Mouse (Mus musculus) heart, embryonic 13.5 days (tissue): ENCODE measurements around the gene Gm10318. TPM values are rescaled to one million over a fixed set of nuclear protein-coding genes. Genes with fewer than 3 reads are reported as not detected.

Experiments
- ATAC-seq: fragments of 200-750 bp; cut with Nextera tagmentation; 2 replicates; pipeline ENCODE4 v1.8.0; 2017; ENCODE audit warnings: moderate TSS enrichment; ENCODE audit not compliant: insufficient number of reproducible peaks, low FRiP score, low TSS enrichment; ENCODE audit errors: extremely low read depth
- H3K27ac ChIP-seq: fragments of 300-500 bp; sonication (generic); replicated peaks from 2 replicates; pipeline ENCODE4 v1.5.1; 2015; ENCODE audit warnings: moderate library complexity, mild to moderate bottlenecking, inconsistent platforms
- H3K27me3 ChIP-seq: fragments of 300-500 bp; sonication (generic); replicated peaks from 2 replicates; pipeline ENCODE4 v1.6.1; 2015; ENCODE audit warnings: mild to moderate bottlenecking, inconsistent platforms
- H3K36me3 ChIP-seq: fragments of 300-500 bp; sonication (generic); 2 replicates; pipeline ENCODE4 v1.6.1; 2015; ENCODE audit warnings: mild to moderate bottlenecking, inconsistent platforms
- H3K4me1 ChIP-seq: fragments of 300-500 bp; sonication (generic); 2 replicates; pipeline ENCODE4 v1.6.1; 2015; ENCODE audit warnings: inconsistent platforms
- H3K4me2 ChIP-seq: fragments of 300-500 bp; sonication (generic); 2 replicates; pipeline ENCODE4 v1.6.1; 2015; ENCODE audit warnings: inconsistent platforms, mild to moderate bottlenecking, moderate library complexity
- H3K4me3 ChIP-seq: fragments of 300-500 bp; sonication (generic); 2 replicates; pipeline ENCODE4 v1.5.1; 2015; ENCODE audit warnings: moderate library complexity, mild to moderate bottlenecking, inconsistent platforms
- H3K9ac ChIP-seq: fragments of 300-500 bp; sonication (generic); 2 replicates; pipeline ENCODE4 v1.6.1; 2015; ENCODE audit warnings: inconsistent platforms, mild to moderate bottlenecking, moderate library complexity
- H3K9me3 ChIP-seq: fragments of 300-500 bp; sonication (generic); 2 replicates; pipeline ENCODE4 v1.6.1; 2016; ENCODE audit warnings: inconsistent platforms
- WGBS: fragments of 180-500 bp; shearing (Covaris S2); methylation state at CpG from one replicate; pipeline ENCODE4 v1.1.7; 2015; ENCODE audit warnings: mixed read lengths; 5-methylcytosine and 5-hydroxymethylcytosine counted together
- polyA plus RNA-seq: library from polyadenylated mRNA; unstranded; fragments of >200 nt; fragmentation: Nextera tagmentation; extraction: Ambion mirVana; gene quantifications from 2 replicates; pipeline ENCODE4 v1.2.1, GENCODE M21; 2015

Gm10318 gene
- not detected in 2 replicates for polyA plus RNA-seq

GRCm38 (mm10) chr10:77852559-77852958 lies at the start of gene Gm10318:
Gene Gm10318, plus strand, starts transcription at chr10:77852859.
- no peaks in the 10 kb centered on the region for H3K4me1 ChIP-seq
- no peaks in the 10 kb centered on the region for H3K9me3 ChIP-seq
- H3K4me3 ChIP-seq: no peak within 1 kb of the TSS
- no peak within 1 kb of the TSS for H3K9ac ChIP-seq
- H3K27me3 ChIP-seq: peaks cover 12% of the 10 kb centered on the region; the same call in 1 of the 2 replicates
- ATAC-seq: no peak
- WGBS: 58% methylated on average over 9 of the region's 9 CpGs
- no peak within 1 kb of the TSS for H3K27ac ChIP-seq
- no peak within 1 kb of the TSS for H3K4me2 ChIP-seq
- H3K36me3 ChIP-seq: no peaks in the 10 kb centered on the region

- Histone ChIP-seq H3K4me1 (peaks cover 4% of the 10 kb centered on the region), H3K36me3 (no peaks in the 10 kb centered on the region), H3K27me3 (no peaks in the 10 kb centered on the region), H3K9me3 (no peaks in the 10 kb centered on the region), H3K4me3 (no peak overlapping the region), H3K9ac (no peak overlapping the region), H3K27ac (no peak overlapping the region), H3K4me2 (no peak overlapping the region)
- WGBS: 62% methylated on average over 3 of the region's 3 CpGs
- ATAC-seq: no peak
Observed at GRCm38 (mm10) chr10:77804095-77804494, 48.6 kb upstream of the Gm10318 start.

- H3K27ac ChIP-seq: no peak within 1 kb of the TSS
- no peak within 1 kb of the TSS for H3K4me3 ChIP-seq
- no peaks in the 10 kb centered on the region for H3K36me3 ChIP-seq
- ATAC-seq: no peak
- peaks cover 11% of the 10 kb centered on the region; the same call in 1 of the 2 replicates for H3K27me3 ChIP-seq
- no peak within 1 kb of the TSS for H3K4me2 ChIP-seq
- WGBS: 58% methylated on average over 5 of the region's 5 CpGs
- no peak within 1 kb of the TSS for H3K9ac ChIP-seq
- no peaks in the 10 kb centered on the region for H3K4me1 ChIP-seq
- peaks cover 3% of the 10 kb centered on the region; the same call in 1 of the 2 replicates for H3K9me3 ChIP-seq
Observed at GRCm38 (mm10) chr10:77811743-77812142, 40.9 kb upstream of the Gm10318 start, which contains the start of gene Gm9507. Gene Gm9507, minus strand, starts transcription at chr10:77811843.

GRCm38 (mm10) chr10:77814382-77814781 lies 38.3 kb upstream of the Gm10318 start, which contains the start of gene Gm2696:
Gene Gm2696, plus strand, starts transcription at chr10:77814682.
- WGBS: 37% methylated on average over 4 of the region's 4 CpGs
- no peak within 1 kb of the TSS for H3K27ac ChIP-seq
- peaks cover 3% of the 10 kb centered on the region; the same call in 1 of the 2 replicates for H3K9me3 ChIP-seq
- H3K27me3 ChIP-seq: peaks cover 11% of the 10 kb centered on the region; the same call in 1 of the 2 replicates
- no peaks in the 10 kb centered on the region for H3K4me1 ChIP-seq
- no peaks in the 10 kb centered on the region for H3K36me3 ChIP-seq
- H3K4me3 ChIP-seq: no peak within 1 kb of the TSS
- no peak within 1 kb of the TSS for H3K9ac ChIP-seq
- ATAC-seq: no peak
- H3K4me2 ChIP-seq: no peak within 1 kb of the TSS

GRCm38 (mm10) chr10:77815514-77815913 lies 37.1 kb upstream of the Gm10318 start:
- no peaks in the 10 kb centered on the region for H3K4me1 ChIP-seq
- peaks cover 11% of the 10 kb centered on the region; the same call in 1 of the 2 replicates for H3K27me3 ChIP-seq
- H3K4me3 ChIP-seq: no peak overlapping the region
- WGBS: 21% methylated on average over 5 of the region's 5 CpGs
- H3K36me3 ChIP-seq: no peaks in the 10 kb centered on the region
- no peaks in the 10 kb centered on the region for H3K9me3 ChIP-seq
- H3K9ac ChIP-seq: no peak overlapping the region
- ATAC-seq: no peak
- no peak overlapping the region for H3K4me2 ChIP-seq
- no peak overlapping the region for H3K27ac ChIP-seq

GRCm38 (mm10) chr10:77818523-77818922 lies 34.1 kb upstream of the Gm10318 start:
- no peak overlapping the region for H3K4me2 ChIP-seq
- no peak overlapping the region for H3K27ac ChIP-seq
- H3K4me1 ChIP-seq: no peaks in the 10 kb centered on the region
- no peak overlapping the region for H3K4me3 ChIP-seq
- H3K9ac ChIP-seq: no peak overlapping the region
- ATAC-seq: peak; percentile 10; the same call in 1 of the 2 replicates
- WGBS: 91% methylated on average over 4 of the region's 4 CpGs
- no peaks in the 10 kb centered on the region for H3K36me3 ChIP-seq
- peaks cover 8% of the 10 kb centered on the region; the same call in 1 of the 2 replicates for H3K27me3 ChIP-seq
- no peaks in the 10 kb centered on the region for H3K9me3 ChIP-seq

- H3K4me3 ChIP-seq: no peak overlapping the region
- H3K9me3 ChIP-seq: peaks cover 4% of the 10 kb centered on the region; the same call in 1 of the 2 replicates
- H3K27ac ChIP-seq: no peak overlapping the region
- no peaks in the 10 kb centered on the region for H3K4me1 ChIP-seq
- H3K4me2 ChIP-seq: no peak overlapping the region
- H3K36me3 ChIP-seq: no peaks in the 10 kb centered on the region
- ATAC-seq: no peak
- 35% methylated on average over 4 of the region's 4 CpGs for WGBS
- no peak overlapping the region for H3K9ac ChIP-seq
- H3K27me3 ChIP-seq: peaks cover 4% of the 10 kb centered on the region; the same call in 1 of the 2 replicates
Observed at GRCm38 (mm10) chr10:77819203-77819602, 33.5 kb upstream of the Gm10318 start.

- Histone ChIP-seq H3K27me3 (no peaks in the 10 kb centered on the region), H3K4me1 (no peaks in the 10 kb centered on the region), H3K9ac (no peak within 1 kb of the TSS), H3K9me3 (peaks cover 4% of the 10 kb centered on the region; the same call in 1 of the 2 replicates), H3K4me3 (no peak within 1 kb of the TSS), H3K4me2 (no peak within 1 kb of the TSS), H3K36me3 (no peaks in the 10 kb centered on the region), H3K27ac (no peak within 1 kb of the TSS)
- ATAC-seq: no peak
- WGBS: 52% methylated on average over 6 of the region's 6 CpGs
Observed at GRCm38 (mm10) chr10:77826951-77827350, 25.7 kb upstream of the Gm10318 start, which contains the start of gene Krtap10-4. Gene Krtap10-4, minus strand, starts transcription at chr10:77827095.

GRCm38 (mm10) chr10:77835647-77836046 lies 17.0 kb upstream of the Gm10318 start, which contains the start of gene Krtap10-10:
Gene Krtap10-10, plus strand, starts transcription at chr10:77835947.
- H3K36me3 ChIP-seq: no peaks in the 10 kb centered on the region
- H3K9me3 ChIP-seq: no peaks in the 10 kb centered on the region
- no peak within 1 kb of the TSS for H3K4me3 ChIP-seq
- no peak for ATAC-seq
- H3K9ac ChIP-seq: no peak within 1 kb of the TSS
- H3K27ac ChIP-seq: no peak within 1 kb of the TSS
- no peaks in the 10 kb centered on the region for H3K4me1 ChIP-seq
- no peak within 1 kb of the TSS for H3K4me2 ChIP-seq
- 62% methylated on average over 9 of the region's 9 CpGs for WGBS
- 0 out of 2 replicates have a peak, but pooled peaks cover 5% of the 10 kb centered on the region for H3K27me3 ChIP-seq

GRCm38 (mm10) chr10:77839006-77839405 lies 13.7 kb upstream of the Gm10318 start:
- no peak overlapping the region for H3K9ac ChIP-seq
- H3K4me3 ChIP-seq: no peak overlapping the region
- no peak overlapping the region for H3K27ac ChIP-seq
- 0 out of 2 replicates have a peak, but pooled peaks cover 5% of the 10 kb centered on the region for H3K27me3 ChIP-seq
- H3K4me1 ChIP-seq: no peaks in the 10 kb centered on the region
- ATAC-seq: no peak
- H3K36me3 ChIP-seq: no peaks in the 10 kb centered on the region
- no peak overlapping the region for H3K4me2 ChIP-seq
- H3K9me3 ChIP-seq: peaks cover 17% of the 10 kb centered on the region
- 61% methylated on average over 6 of the region's 6 CpGs for WGBS

- no peak within 1 kb of the TSS for H3K4me3 ChIP-seq
- H3K9me3 ChIP-seq: peaks cover 23% of the 10 kb centered on the region; the same call in 1 of the 2 replicates
- H3K4me1 ChIP-seq: no peaks in the 10 kb centered on the region
- WGBS: 49% methylated on average over 3 of the region's 3 CpGs
- no peak for ATAC-seq
- no peaks in the 10 kb centered on the region for H3K27me3 ChIP-seq
- H3K4me2 ChIP-seq: no peak within 1 kb of the TSS
- no peak within 1 kb of the TSS for H3K27ac ChIP-seq
- H3K36me3 ChIP-seq: no peaks in the 10 kb centered on the region
- no peak within 1 kb of the TSS for H3K9ac ChIP-seq
Observed at GRCm38 (mm10) chr10:77846503-77846902, 6.2 kb upstream of the Gm10318 start, which contains the start of gene Gm36176. Gene Gm36176, plus strand, starts transcription at chr10:77846803.

GRCm38 (mm10) chr10:77846961-77847360 lies 5.7 kb upstream of the Gm10318 start:
- Histone ChIP-seq H3K9me3 (peaks cover 23% of the 10 kb centered on the region; the same call in 1 of the 2 replicates), H3K27me3 (no peaks in the 10 kb centered on the region), H3K36me3 (no peaks in the 10 kb centered on the region), H3K4me2 (no peak overlapping the region), H3K27ac (no peak overlapping the region), H3K4me3 (no peak overlapping the region), H3K9ac (no peak overlapping the region), H3K4me1 (no peaks in the 10 kb centered on the region)
- WGBS: 15% methylated on average over 2 of the region's 2 CpGs
- no peak for ATAC-seq
